Mouse (Mus musculus) monocyte, adult 5-6 weeks (primary cell): Measurements from ENCODE around the gene Uba3. TPM values are rescaled to one million over a fixed set of nuclear protein-coding genes. Genes with fewer than 3 reads are reported as not detected.
A peak's percentile ranks its signal among the peaks of the same experiment; 100 is the strongest.

Experiments
- ATAC-seq: fragments of 153-309, 156-312 bp; replicated peaks from 2 replicates; pipeline ENCODE4 v1.8.0; 2017; ENCODE audit warnings: mild to moderate bottlenecking; ENCODE audit not compliant: low TSS enrichment, insufficient number of reproducible peaks, severe bottlenecking, poor library complexity, low FRiP score
- total RNA-seq: library from RNA; stranded (forward); fragments of 200-1000, 200-491, 200-594 nt; gene quantifications from 3 replicates; pipeline ENCODE4 v1.2.3, GENCODE M21; 2017

Gene Uba3
- total RNA-seq = 97.2 to 105 TPM (median 99.9 TPM) in 3 replicates

GRCm38 (mm10) chr6:97205439-97205885 is at the start of gene Uba3:
TSS of gene Uba3 (minus strand) at chr6:97205647.
- ATAC-seq = peak; percentile 94

GRCm38 (mm10) chr6:97252711-97253221 is 47.3 kb upstream of the Uba3 start, which contains the start of gene Lmod3:
TSS of gene Lmod3 (minus strand) at chr6:97252759.
- no peak for ATAC-seq

GRCm38 (mm10) chr6:97252086-97252485 is 46.6 kb upstream of the Uba3 start:
- ATAC-seq = no peak

GRCm38 (mm10) chr6:97250966-97251365 is 45.5 kb upstream of the Uba3 start:
- 0 out of 2 replicates have a peak, but pooled peaks have one; percentile 75 for ATAC-seq

GRCm38 (mm10) chr6:97245200-97245599 is 39.8 kb upstream of the Uba3 start:
- ATAC-seq = no peak

GRCm38 (mm10) chr6:97242522-97242921 is 37.1 kb upstream of the Uba3 start:
- ATAC-seq = no peak

GRCm38 (mm10) chr6:97240092-97240491 is 34.6 kb upstream of the Uba3 start:
- no peak for ATAC-seq

GRCm38 (mm10) chr6:97239360-97239759 is 33.9 kb upstream of the Uba3 start:
- no peak for ATAC-seq

GRCm38 (mm10) chr6:97236088-97236487 is 30.6 kb upstream of the Uba3 start:
- no peak for ATAC-seq

- ATAC-seq = peak; percentile 84
Observed at GRCm38 (mm10) chr6:97234911-97235668, 29.6 kb upstream of the Uba3 start.

- ATAC-seq = no peak
Observed at GRCm38 (mm10) chr6:97227067-97227847, 21.8 kb upstream of the Uba3 start.

GRCm38 (mm10) chr6:97226083-97226491 is 20.6 kb upstream of the Uba3 start:
- no peak for ATAC-seq

- ATAC-seq = no peak
Observed at GRCm38 (mm10) chr6:97224505-97224904, 19.1 kb upstream of the Uba3 start.

GRCm38 (mm10) chr6:97223566-97223965 is 18.1 kb upstream of the Uba3 start:
- no peak for ATAC-seq

GRCm38 (mm10) chr6:97222931-97223467 is 17.6 kb upstream of the Uba3 start:
- ATAC-seq = peak; percentile 13; the same call in 1 of the 2 replicates

GRCm38 (mm10) chr6:97222321-97222720 is 16.9 kb upstream of the Uba3 start:
- ATAC-seq = no peak

GRCm38 (mm10) chr6:97221205-97222025 is 16.0 kb upstream of the Uba3 start:
- ATAC-seq = peak; percentile 48

- no peak for ATAC-seq
Observed at GRCm38 (mm10) chr6:97220672-97221071, 15.2 kb upstream of the Uba3 start.
